Mouse (Mus musculus): ENCODE data around the gene Gm49337.
"Not testable (repeated sequence)": the region's sequence is repeated elsewhere in the genome, so short reads cannot be mapped to it uniquely, and the experiment has no call there.

Gene Gm49337

GRCm38 (mm10) chr4:116215895-116216605 lies 42.9 kb downstream of the Gm49337 start:
- DNase-seq (ENCODE audit: low spot score), result no peak

GRCm38 (mm10) chr4:116217046-116217445 lies 43.9 kb downstream of the Gm49337 start:
- DNase-seq (ENCODE audit: low spot score), result no peak

- not testable (repeated sequence) for DNase-seq (ENCODE audit: low spot score)
These were observed 44.5 kb downstream of the Gm49337 start for GRCm38 (mm10) chr4:116217661-116218060.

GRCm38 (mm10) chr4:116219056-116219455 lies 45.9 kb downstream of the Gm49337 start:
- no peak for DNase-seq (ENCODE audit: low spot score)

GRCm38 (mm10) chr4:116220071-116220650 lies 47.0 kb downstream of the Gm49337 start:
- DNase-seq (ENCODE audit: low spot score), result no peak

- no peak for DNase-seq (ENCODE audit: low spot score)
These were observed 47.6 kb downstream of the Gm49337 start for GRCm38 (mm10) chr4:116220780-116221139.

GRCm38 (mm10) chr4:116221140-116221851 lies 48.1 kb downstream of the Gm49337 start, which contains the start of gene Pik3r3:
Gene Pik3r3 (plus strand): TSS chr4:116221618.
- peak; percentile 97 for DNase-seq (ENCODE audit: low spot score)

DNA sequence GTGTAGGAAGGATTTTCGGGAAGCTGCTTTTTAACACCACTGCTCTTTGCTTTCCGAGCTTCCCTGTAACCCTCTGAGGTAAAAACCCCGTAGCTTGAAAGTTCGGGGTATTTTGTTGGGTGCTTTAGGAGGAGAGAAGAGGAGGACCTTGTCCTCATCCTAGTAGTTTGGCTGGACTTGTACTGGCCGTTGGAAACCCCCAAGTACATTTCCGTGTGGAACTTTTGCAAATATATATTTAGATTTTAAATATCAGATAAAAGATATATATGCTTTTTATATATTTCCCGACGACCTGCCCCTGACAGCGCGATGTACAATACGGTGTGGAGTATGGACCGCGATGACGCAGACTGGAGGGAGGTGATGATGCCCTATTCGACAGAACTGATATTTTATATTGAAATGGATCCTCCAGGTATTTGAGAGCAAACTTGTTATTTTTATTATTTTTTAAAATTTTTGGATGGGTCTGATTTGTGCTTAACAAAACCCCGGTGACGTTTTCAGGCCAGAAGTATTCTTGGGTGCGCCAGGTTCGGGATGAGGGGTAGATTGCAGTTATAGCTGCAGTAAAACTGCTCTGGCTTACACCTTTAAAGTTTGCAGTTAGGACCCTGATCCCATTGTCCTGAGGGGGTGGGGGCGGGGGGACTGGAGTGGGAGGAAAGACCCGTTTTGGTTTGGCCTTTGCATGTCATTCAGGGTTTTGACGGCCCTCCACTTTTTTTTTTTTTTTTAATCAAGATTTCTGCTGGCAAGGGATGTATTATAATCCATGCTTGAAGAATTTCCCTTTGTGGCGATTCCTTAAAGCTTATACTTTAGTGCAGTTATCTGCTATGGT lies 49.0 kb downstream of the Gm49337 start:
- no peak for DNase-seq (ENCODE audit: low spot score)

DNA sequence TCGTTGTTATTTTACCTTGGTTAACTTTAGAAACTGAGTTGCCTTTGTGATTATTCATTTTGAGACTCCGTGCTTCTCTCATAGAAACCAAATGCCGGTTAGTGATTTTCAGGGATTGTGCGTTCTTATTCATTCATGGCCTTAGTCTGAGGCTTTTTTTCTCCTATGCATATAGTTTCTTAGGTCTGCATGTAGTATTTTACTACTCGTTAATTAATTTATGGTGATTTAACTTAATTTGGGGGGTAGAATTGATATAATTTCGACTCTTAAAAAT lies 49.6 kb downstream of the Gm49337 start:
- no peak for DNase-seq (ENCODE audit: low spot score)

- DNase-seq (ENCODE audit: low spot score), result no peak
These were observed 70.2 kb downstream of the Gm49337 start for GRCm38 (mm10) chr4:116243377-116243776.

DNA sequence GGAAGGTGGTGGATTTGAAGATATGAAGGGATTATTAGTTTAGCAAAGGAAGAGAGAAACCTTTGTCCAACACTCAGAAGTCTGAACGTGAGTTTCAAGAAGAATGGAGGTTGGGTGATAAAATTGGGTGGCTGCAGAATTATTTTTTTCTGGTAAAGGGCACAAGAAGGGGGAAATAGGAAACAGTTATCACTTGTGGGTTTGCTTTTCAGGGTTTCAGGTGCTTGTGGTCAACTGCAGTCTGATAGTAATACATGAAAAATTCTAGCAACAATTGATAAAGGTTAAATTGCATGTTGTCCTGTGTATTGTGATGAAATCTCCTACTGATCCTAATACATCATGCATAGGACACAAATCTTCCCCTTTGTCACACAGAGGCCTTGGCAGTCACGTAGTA lies 71.1 kb downstream of the Gm49337 start:
- DNase-seq (ENCODE audit: low spot score), result no peak

GRCm38 (mm10) chr4:116245926-116246325 lies 72.7 kb downstream of the Gm49337 start:
- DNase-seq (ENCODE audit: low spot score), result not testable (repeated sequence)

DNA sequence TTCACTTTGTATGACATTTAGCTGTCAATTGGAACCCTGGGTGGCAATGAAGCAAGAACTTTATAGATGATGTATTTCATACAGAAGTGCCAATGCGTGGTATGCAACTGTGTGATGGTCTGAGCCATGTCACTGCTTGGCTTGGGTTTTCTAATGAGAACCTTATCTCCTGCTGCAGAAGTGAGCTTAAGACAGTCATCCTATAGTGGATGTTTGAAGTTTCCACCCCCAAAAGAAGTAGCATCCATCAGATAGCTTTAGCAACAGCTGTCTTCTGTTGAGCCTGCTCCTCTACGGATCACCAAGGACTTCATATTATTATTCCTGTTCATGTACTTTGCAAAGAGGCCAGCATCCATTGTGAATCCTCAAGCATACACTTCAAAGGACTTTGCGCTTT lies 76.8 kb downstream of the Gm49337 start:
- DNase-seq (ENCODE audit: low spot score), result no peak

DNA sequence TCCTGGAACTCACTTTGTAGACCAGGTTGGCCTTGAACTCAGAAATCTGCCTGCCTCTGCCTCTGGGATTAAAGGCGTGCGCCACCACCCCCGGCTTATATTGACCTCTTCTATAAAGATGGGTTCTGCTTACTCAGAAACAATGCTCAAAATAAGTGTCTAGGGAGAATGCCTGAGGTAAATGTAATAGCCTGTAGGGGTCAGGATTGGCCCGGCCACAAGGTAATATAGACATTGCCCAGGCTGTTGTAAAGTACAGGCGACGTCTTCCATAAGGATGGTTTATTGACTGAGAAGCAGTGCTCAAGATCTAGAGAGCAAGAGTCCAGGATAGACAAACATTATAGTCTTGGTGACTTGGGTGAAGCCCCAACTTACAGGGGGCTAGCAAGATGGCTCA lies 95.0 kb downstream of the Gm49337 start:
- no peak for DNase-seq (ENCODE audit: low spot score)

DNA sequence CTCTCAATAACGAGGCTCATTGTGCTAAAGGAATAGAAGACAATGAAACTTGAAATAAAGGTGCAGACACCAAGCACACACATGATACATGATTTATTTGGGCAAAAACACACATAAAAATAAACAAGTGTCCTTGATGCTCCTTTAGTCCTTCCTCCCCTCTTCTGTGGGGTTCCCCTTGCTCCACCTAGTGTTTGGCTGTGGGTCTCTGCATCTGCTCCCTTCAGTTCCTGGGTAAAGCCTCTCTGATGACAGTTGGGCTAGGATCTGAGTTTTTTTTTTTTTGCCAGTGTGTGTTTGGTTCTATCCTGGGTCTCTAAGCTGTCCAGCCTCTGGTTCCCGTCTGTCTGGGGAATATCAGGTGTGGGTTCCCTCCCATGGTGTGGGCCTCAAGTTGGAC lies 109.0 kb downstream of the Gm49337 start:
- DNase-seq (ENCODE audit: low spot score), result no peak

GRCm38 (mm10) chr4:116291561-116291960 lies 118.4 kb downstream of the Gm49337 start:
- DNase-seq (ENCODE audit: low spot score), result no peak

GRCm38 (mm10) chr4:116293296-116293695 lies 120.1 kb downstream of the Gm49337 start:
- DNase-seq (ENCODE audit: low spot score), result no peak

GRCm38 (mm10) chr4:116300878-116301355 lies 127.7 kb downstream of the Gm49337 start:
- no peak for DNase-seq (ENCODE audit: low spot score)

DNA sequence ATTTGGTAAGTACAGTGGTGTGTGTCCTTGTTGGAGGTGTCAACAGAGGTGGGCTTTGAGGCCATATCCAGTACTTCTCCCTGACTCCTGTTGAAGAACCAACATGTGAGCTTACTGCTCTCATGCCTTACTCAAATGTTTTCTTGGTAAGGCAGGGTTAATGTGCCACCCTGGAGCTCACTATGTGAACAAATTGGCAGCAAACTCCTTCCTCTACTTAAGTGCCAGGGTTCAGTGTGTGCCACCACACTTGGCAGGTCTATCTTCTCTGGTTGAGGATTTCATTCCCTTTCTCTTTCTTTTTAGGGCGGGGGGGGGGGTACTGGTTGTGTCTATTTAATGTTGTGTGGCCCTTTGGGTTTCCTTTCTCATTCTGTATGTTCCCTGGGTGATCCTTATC lies 131.4 kb downstream of the Gm49337 start:
- DNase-seq (ENCODE audit: low spot score), result no peak

DNA sequence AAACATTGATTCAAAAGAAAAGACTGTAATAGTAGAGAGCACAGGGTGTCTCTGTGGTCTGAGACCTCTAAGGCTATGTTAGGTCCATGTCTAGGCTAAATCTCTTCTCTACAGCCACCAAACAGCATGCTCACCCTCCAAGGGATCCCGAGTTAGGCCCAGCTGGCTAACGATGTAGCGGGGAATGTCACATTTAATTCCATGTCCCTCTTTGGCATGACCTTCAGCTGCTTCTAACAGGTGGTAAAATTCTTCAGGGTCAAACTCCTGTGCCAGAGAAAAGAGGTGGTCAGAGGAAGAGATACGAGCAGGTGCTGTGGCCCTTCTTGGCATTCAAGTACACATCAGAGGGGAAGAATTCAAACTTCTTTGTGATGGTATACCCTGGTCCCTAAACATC lies 144.4 kb downstream of the Gm49337 start:
- DNase-seq (ENCODE audit: low spot score), result no peak

GRCm38 (mm10) chr4:116322127-116322526 lies 148.9 kb downstream of the Gm49337 start:
- no peak for DNase-seq (ENCODE audit: low spot score)

DNA sequence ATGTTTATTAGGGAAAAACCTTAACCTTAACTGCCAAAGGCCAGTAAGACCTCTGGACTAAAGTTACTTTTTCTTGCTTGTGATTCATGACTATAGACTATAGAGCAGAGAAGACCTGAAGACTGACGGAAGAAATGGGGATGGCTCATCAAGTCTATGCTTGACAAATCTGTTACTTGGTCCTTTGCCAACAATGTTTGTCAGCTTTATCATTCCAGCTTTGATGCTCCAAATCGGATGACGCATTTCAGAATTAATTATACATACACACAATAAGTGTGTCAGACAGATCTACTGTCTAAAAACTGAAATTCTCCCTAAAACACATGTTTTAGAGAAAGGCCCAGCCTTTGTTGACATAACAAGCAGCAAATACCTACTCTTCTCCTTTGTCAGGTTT lies 156.1 kb downstream of the Gm49337 start:
- no peak for DNase-seq (ENCODE audit: low spot score)
